Comparison of ENCODE assay signal across 27 mouse cellular contexts in the genomic region with DNA sequence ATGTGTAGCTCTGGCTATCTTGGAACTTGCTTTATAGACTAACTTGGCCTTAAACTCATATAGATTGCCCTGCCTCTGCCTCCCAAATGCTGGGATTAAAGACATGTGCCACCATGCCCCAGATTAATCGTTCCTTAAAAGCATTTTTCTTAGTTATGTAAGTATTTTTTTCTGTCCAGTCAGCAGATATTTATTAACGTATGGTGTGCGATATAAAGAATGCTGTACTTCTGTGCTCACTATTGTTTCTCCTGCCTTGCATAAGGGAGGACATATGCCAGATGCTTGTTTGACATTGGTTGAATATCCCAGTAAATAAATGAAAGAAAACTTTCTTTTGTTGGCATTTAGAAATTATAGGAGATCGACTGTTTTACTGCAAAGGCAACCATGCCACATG. TPM values are rescaled to one million over a fixed set of nuclear protein-coding genes. Genes with fewer than 3 reads are reported as not detected.
"Had no signal": no experiment of that assay in that cellular context is flagged by ENCODE, and none has a peak within 500 bp of the region (broad histone marks: within the 10 kb centered on the region; RNA-seq: fewer than 3 reads in every experiment).

No protein-coding gene starts in this region.

- H3K9ac ChIP-seq: embryonic facial prominence, embryonic 12.5 days; embryonic facial prominence, embryonic 13.5 days; embryonic facial prominence, embryonic 15.5 days; forebrain, embryonic 12.5 days; forebrain, embryonic 13.5 days; forebrain, embryonic 15.5 days; forebrain, postnatal 0 days had no signal

- H3K27ac ChIP-seq: embryonic facial prominence, embryonic 10.5 days; embryonic facial prominence, embryonic 12.5 days; embryonic facial prominence, embryonic 13.5 days; embryonic facial prominence, embryonic 15.5 days; forebrain, embryonic 10.5 days; forebrain, embryonic 12.5 days; forebrain, embryonic 13.5 days; forebrain, embryonic 15.5 days; gastrocnemius, adult 2 months; heart, adult 2 months; heart, embryonic 10.5 days had no signal

- H3K27me3 ChIP-seq: embryonic facial prominence, embryonic 12.5 days; embryonic facial prominence, embryonic 13.5 days; embryonic facial prominence, embryonic 15.5 days; forebrain, embryonic 12.5 days; forebrain, embryonic 13.5 days; forebrain, embryonic 15.5 days had no signal

- DNase-seq: cerebellum, adult 9-11 months; cerebellum, postnatal 10 days; cerebellum, postnatal 14 days; cerebellum, postnatal 25 days; cerebellum, postnatal 36 days; embryo, embryonic 11 days; forebrain, postnatal 0 days; gastrocnemius, adult 2 months; gastrocnemius, postnatal 10 days; gastrocnemius, postnatal 14 days; gastrocnemius, postnatal 25 days; gastrocnemius, postnatal 36 days; heart, adult 11 months; heart, adult 18-20 months; heart, adult 2 months had no signal

- H3K9me3 ChIP-seq: embryonic facial prominence, embryonic 10.5 days; embryonic facial prominence, embryonic 15.5 days; forebrain, embryonic 10.5 days; forebrain, embryonic 13.5 days; forebrain, embryonic 15.5 days; heart, embryonic 10.5 days had no signal

- H3K36me3 ChIP-seq: embryonic facial prominence, embryonic 10.5 days; embryonic facial prominence, embryonic 12.5 days; forebrain, embryonic 12.5 days; forebrain, embryonic 15.5 days had no signal

- H3K4me1 ChIP-seq: forebrain, embryonic 13.5 days; heart, embryonic 10.5 days had no signal

- ATAC-seq: forebrain, embryonic 13.5 days; forebrain, embryonic 14.5 days; forebrain, embryonic 15.5 days; forebrain, embryonic 16.5 days; forebrain, postnatal 0 days had no signal

- H3K4me3 ChIP-seq: embryonic facial prominence, embryonic 10.5 days; embryonic facial prominence, embryonic 12.5 days; embryonic facial prominence, embryonic 13.5 days; embryonic facial prominence, embryonic 15.5 days; erythroblast, embryonic 14.5 days; forebrain, embryonic 10.5 days; forebrain, embryonic 12.5 days; forebrain, embryonic 13.5 days; forebrain, embryonic 15.5 days; gastrocnemius, adult 2 months; heart, adult 2 months; heart, embryonic 10.5 days had no signal

- H3K4me2 ChIP-seq: embryonic facial prominence, embryonic 12.5 days; embryonic facial prominence, embryonic 13.5 days; embryonic facial prominence, embryonic 15.5 days; forebrain, embryonic 12.5 days; forebrain, embryonic 13.5 days; forebrain, embryonic 15.5 days had no signal

RNA-seq across cellular contexts. Expression of a gene that starts 5.0 kb away (rescaled TPM):
- polyA plus RNA-seq: erythroblast, embryonic 14.5 days had no signal

RNA-seq across cellular contexts. Expression of a gene that starts 5.7 kb away (rescaled TPM):
- polyA plus RNA-seq: erythroblast, embryonic 14.5 days had no signal
